Mouse (Mus musculus): ENCODE results near the gene Nemf.

DNA sequence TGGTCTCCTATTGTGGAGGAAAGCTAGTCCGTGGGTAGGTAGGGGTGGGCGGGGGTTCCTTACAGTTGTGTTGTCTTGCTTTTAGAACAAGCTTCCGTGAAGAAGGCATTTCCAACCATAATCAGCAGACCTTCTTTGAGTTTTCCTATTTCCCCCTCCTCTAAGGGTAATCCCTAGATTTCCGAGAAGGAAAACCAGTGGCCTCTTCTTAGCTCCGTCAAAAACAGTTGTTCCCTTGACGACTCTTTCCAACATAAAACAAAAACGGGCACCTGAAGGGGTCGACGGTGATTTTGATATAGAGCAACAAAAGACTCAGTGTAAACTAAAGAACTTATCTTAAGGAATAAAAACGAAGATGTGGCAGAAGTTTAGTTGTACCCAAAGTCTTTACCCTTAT is 5.0 kb upstream of the Nemf start:
- no peak for TF ChIP-seq EP300 (IDR thresholded peaks at IDR 0.05; ENCODE audit: low read depth)
- TF ChIP-seq CTCF (IDR thresholded peaks at IDR 0.05; ENCODE audit: low read depth) = no peak

Data from heart, postnatal 0 days (tissue).